Mouse (Mus musculus) myocyte (in vitro differentiated cells): Measurements from ENCODE around the gene Atpaf1. TPM values are rescaled to one million over a fixed set of nuclear protein-coding genes. Genes with fewer than 3 reads are reported as not detected.

Source experiments
- H3K27me3 ChIP-seq: one replicate; pipeline ENCODE4 v1.6.1; 2011; ENCODE audit not compliant: control insufficient read depth, insufficient read depth, insufficient read length
- H3K36me3 ChIP-seq: one replicate; pipeline ENCODE4 v1.6.1; 2011; ENCODE audit not compliant: control insufficient read depth, insufficient read depth
- H3K4me2 ChIP-seq: one replicate; pipeline ENCODE4 v1.6.1; 2011; ENCODE audit warnings: low read depth, control low read depth
- H3K4me3 ChIP-seq: one replicate; pipeline ENCODE4 v1.5.1; 2011; ENCODE audit warnings: mild to moderate bottlenecking, control low read depth, moderate library complexity
- H3K79me2 ChIP-seq: one replicate; pipeline ENCODE4 v1.6.1; 2011; ENCODE audit not compliant: control insufficient read depth, insufficient read depth
- H3ac ChIP-seq: one replicate; pipeline ENCODE4 v1.6.1; 2011; ENCODE audit not compliant: control insufficient read depth, insufficient read length
- CEBPB ChIP-seq: IDR thresholded peaks from 2 replicates; pipeline ENCODE4 v1.6.1; 2011; ENCODE audit warnings: mild to moderate bottlenecking, moderate library complexity; ENCODE audit not compliant: poor library complexity, insufficient read depth, severe bottlenecking
- E2F4 ChIP-seq: IDR thresholded peaks from one replicate; pipeline ENCODE4 v1.6.1; 2011; ENCODE audit warnings: mild to moderate bottlenecking, control low read depth, moderate library complexity; ENCODE audit not compliant: insufficient read depth
- MAX ChIP-seq: IDR thresholded peaks from one replicate; pipeline ENCODE4 v1.6.1; 2011; ENCODE audit warnings: low read depth, mild to moderate bottlenecking, control low read depth
- MYOD1 ChIP-seq, 3 experiments: IDR thresholded peaks; one replicate each; pipeline ENCODE4 v1.6.1; 2011; ENCODE audit warnings: control low read depth in 2 of 3, low read depth in 2 of 3, mild to moderate bottlenecking in 2 of 3, moderate library complexity in 1 of 3; ENCODE audit not compliant: insufficient read length in 2 of 3, control insufficient read depth in 1 of 3
- MYOG ChIP-seq, 3 experiments: IDR thresholded peaks; one replicate each; pipeline ENCODE4 v1.6.1; 2011; ENCODE audit warnings: control low read depth in 2 of 3, low read depth in 2 of 3, mild to moderate bottlenecking in 2 of 3; ENCODE audit not compliant: insufficient read length in 2 of 3, control insufficient read depth in 1 of 3, insufficient read depth in 1 of 3
- POLR2A ChIP-seq: IDR thresholded peaks from one replicate; pipeline ENCODE4 v1.6.1; 2011; ENCODE audit warnings: low read depth, mild to moderate bottlenecking, control low read depth, moderate library complexity; ENCODE audit not compliant: insufficient read length
- POLR2AphosphoS2 ChIP-seq: IDR thresholded peaks from one replicate; pipeline ENCODE4 v1.6.1; 2011; ENCODE audit warnings: low read depth, control low read depth; ENCODE audit not compliant: insufficient read length
- REST ChIP-seq: IDR thresholded peaks from one replicate; pipeline ENCODE4 v1.6.1; 2011; ENCODE audit warnings: mild to moderate bottlenecking, control low read depth, moderate library complexity; ENCODE audit not compliant: insufficient read depth, insufficient read length
- SRF ChIP-seq: IDR thresholded peaks from one replicate; pipeline ENCODE4 v1.6.1; 2011; ENCODE audit warnings: low read depth; ENCODE audit not compliant: control insufficient read depth, insufficient read length
- TCF12 ChIP-seq: IDR thresholded peaks from one replicate; pipeline ENCODE4 v1.6.1; 2011; ENCODE audit warnings: mild to moderate bottlenecking, control low read depth; ENCODE audit not compliant: poor library complexity, insufficient read depth, severe bottlenecking
- TCF3 ChIP-seq: IDR thresholded peaks from one replicate; pipeline ENCODE4 v1.6.1; 2011; ENCODE audit warnings: low read depth, control low read depth; ENCODE audit not compliant: insufficient read length
- USF1 ChIP-seq: IDR thresholded peaks from one replicate; pipeline ENCODE4 v1.6.1; 2011; ENCODE audit warnings: low read depth, mild to moderate bottlenecking, control low read depth, moderate library complexity
- polyA plus RNA-seq: library from polyadenylated mRNA; unstranded; fragments of >200 nt; fragmentation: generic; extraction: Trizol; gene quantifications from one replicate; pipeline ENCODE4 v1.2.1, GENCODE M21; 2012; ENCODE audit warnings: missing spikeins

Atpaf1 gene
- polyA plus RNA-seq, 1 experiment, result 12.5 TPM

- H3K4me2 ChIP-seq, result no peak overlapping the region
- no peak overlapping the region for H3ac ChIP-seq
- H3K79me2 ChIP-seq, result peaks cover 8% of the 10 kb centered on the region
- H3K36me3 ChIP-seq, result peaks cover 31% of the 10 kb centered on the region
- no peak overlapping the region for H3K4me3 ChIP-seq
- no peaks in the 10 kb centered on the region for H3K27me3 ChIP-seq
- TF ChIP-seq MYOD1 (IDR thresholded peaks at IDR 0.05; ENCODE audit: control insufficient read depth in 1 of 3, insufficient read length in 2 of 3, low read depth in 2 of 3) (no peak), REST (no peak), POLR2A (no peak), TCF3 (no peak), MAX (no peak), CEBPB (no peak), MYOG (IDR thresholded peaks at IDR 0.05; ENCODE audit: control insufficient read depth in 1 of 3, insufficient read depth in 1 of 3, insufficient read length in 2 of 3, low read depth in 2 of 3) (no peak), TCF12 (no peak)
Measured at GRCm38 (mm10) chr4:115743096-115743495, 41.5 kb upstream of the Atpaf1 start.

DNA sequence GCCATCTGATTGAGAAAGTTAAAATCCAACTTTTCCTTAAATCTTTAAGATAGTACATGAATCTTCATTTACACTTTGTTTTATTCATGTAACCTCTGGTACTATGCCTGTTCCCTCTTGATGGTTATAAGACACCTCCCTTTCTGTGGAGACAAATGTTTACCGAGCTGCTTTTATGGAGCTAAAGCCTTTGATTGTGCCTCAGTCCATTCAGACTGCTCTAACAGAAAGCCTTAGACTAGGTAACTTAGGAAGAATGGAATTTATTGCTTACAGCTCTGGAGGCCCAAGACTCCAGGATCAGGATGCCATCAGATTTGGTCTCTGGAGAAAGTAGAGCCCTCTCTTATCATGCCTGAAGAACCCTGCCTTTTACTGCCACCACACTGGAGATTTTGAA is 36.4 kb upstream of the Atpaf1 start:
- TF ChIP-seq SRF (no peak), MYOG (IDR thresholded peaks at IDR 0.05; ENCODE audit: control insufficient read depth in 1 of 3, insufficient read depth in 1 of 3, insufficient read length in 2 of 3, low read depth in 2 of 3) (no peak), CEBPB (no peak), E2F4 (no peak), POLR2AphosphoS2 (no peak)
- peaks cover 36% of the 10 kb centered on the region for H3K36me3 ChIP-seq

GRCm38 (mm10) chr4:115749336-115749735 is 35.3 kb upstream of the Atpaf1 start:
- Histone ChIP-seq H3ac (no peak overlapping the region), H3K4me2 (no peak overlapping the region), H3K79me2 (no peaks in the 10 kb centered on the region), H3K4me3 (no peak overlapping the region), H3K36me3 (peaks cover 45% of the 10 kb centered on the region), H3K27me3 (no peaks in the 10 kb centered on the region)
- no peak for TF ChIP-seq MAX
- no peak for TF ChIP-seq SRF
- TF ChIP-seq MYOG (IDR thresholded peaks at IDR 0.05; ENCODE audit: control insufficient read depth in 1 of 3, insufficient read depth in 1 of 3, insufficient read length in 2 of 3, low read depth in 2 of 3), result no peak
- no peak for TF ChIP-seq TCF3
- no peak for TF ChIP-seq REST
- TF ChIP-seq CEBPB, result no peak
- TF ChIP-seq POLR2A, result no peak
- no peak for TF ChIP-seq USF1
- no peak for TF ChIP-seq POLR2AphosphoS2

More for the DNA sequence above, 36.4 kb upstream of the Atpaf1 start:
- no peak overlapping the region for H3K4me3 ChIP-seq
- no peak overlapping the region for H3ac ChIP-seq
- no peaks in the 10 kb centered on the region for H3K27me3 ChIP-seq
- H3K4me2 ChIP-seq, result no peak overlapping the region
- no peaks in the 10 kb centered on the region for H3K79me2 ChIP-seq

GRCm38 (mm10) chr4:115754101-115754500 is 30.5 kb upstream of the Atpaf1 start:
- Histone ChIP-seq H3K4me3 (no peak overlapping the region), H3ac (no peak overlapping the region), H3K36me3 (peaks cover 38% of the 10 kb centered on the region), H3K4me2 (no peak overlapping the region), H3K79me2 (no peaks in the 10 kb centered on the region), H3K27me3 (no peaks in the 10 kb centered on the region)
- TF ChIP-seq MAX (no peak), TCF3 (no peak), E2F4 (no peak), REST (no peak)

DNA sequence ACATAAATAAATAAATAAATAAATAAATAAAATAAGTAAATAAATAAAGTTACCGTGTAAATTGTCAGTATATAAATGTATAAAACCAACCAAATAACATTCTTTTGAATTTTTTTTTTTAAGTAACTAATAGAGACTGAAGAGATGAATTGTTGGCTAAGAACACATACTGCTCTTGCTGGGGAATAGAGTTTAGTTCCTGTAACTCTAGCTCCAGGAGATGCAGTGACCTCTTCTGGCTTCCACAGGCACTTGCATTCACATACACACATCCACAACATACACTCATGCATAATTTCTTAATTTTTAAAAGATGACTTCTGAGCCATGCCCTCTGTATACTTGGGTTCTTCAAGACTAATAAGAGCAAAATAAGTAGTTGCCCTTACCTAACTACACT is 29.8 kb upstream of the Atpaf1 start:
- Histone ChIP-seq H3K27me3 (no peaks in the 10 kb centered on the region), H3K79me2 (no peaks in the 10 kb centered on the region), H3K36me3 (peaks cover 45% of the 10 kb centered on the region), H3K4me3 (no peak overlapping the region), H3ac (no peak overlapping the region), H3K4me2 (no peak overlapping the region)
- TF ChIP-seq TCF12, result no peak
- TF ChIP-seq POLR2AphosphoS2, result no peak
- no peak for TF ChIP-seq REST
- no peak for TF ChIP-seq MYOG (IDR thresholded peaks at IDR 0.05; ENCODE audit: control insufficient read depth in 1 of 3, insufficient read depth in 1 of 3, insufficient read length in 2 of 3, low read depth in 2 of 3)
- no peak for TF ChIP-seq SRF
- TF ChIP-seq CEBPB, result no peak
- no peak for TF ChIP-seq E2F4
- TF ChIP-seq TCF3, result no peak
- no peak for TF ChIP-seq MAX
- no peak for TF ChIP-seq USF1
- TF ChIP-seq MYOD1 (IDR thresholded peaks at IDR 0.05; ENCODE audit: control insufficient read depth in 1 of 3, insufficient read length in 2 of 3, low read depth in 2 of 3), result no peak
- TF ChIP-seq POLR2A, result no peak
